Mouse (Mus musculus) E14TG2a.4 (cell line): ENCODE results near the gene Zfp276.

Source experiments
- H3K27me3 ChIP-seq: 2 replicates; pipeline ENCODE4 v1.6.1; 2014; ENCODE audit warnings: low read length, control low read depth; ENCODE audit not compliant: insufficient read depth
- H3K36me3 ChIP-seq: 2 replicates; pipeline ENCODE4 v1.6.1; 2014; ENCODE audit warnings: low read length, control low read depth; ENCODE audit not compliant: insufficient read depth
- H3K4me1 ChIP-seq: replicated peaks from 2 replicates; pipeline ENCODE4 v1.6.1; 2014; ENCODE audit warnings: low read depth, low read length, control low read depth
- H3K4me3 ChIP-seq: replicated peaks from 2 replicates; pipeline ENCODE4 v1.5.1; 2014; ENCODE audit warnings: mild to moderate bottlenecking, low read length
- H3K9me3 ChIP-seq: 2 replicates; pipeline ENCODE4 v1.6.1; 2014; ENCODE audit warnings: low read length, control low read depth
- CTCF ChIP-seq: conservative IDR thresholded peaks from 2 replicates; pipeline ENCODE4 v1.5.1; 2014; ENCODE audit warnings: low read length
- NANOG ChIP-seq: IDR thresholded peaks from 2 replicates; pipeline ENCODE4 v1.6.1; 2014; ENCODE audit warnings: borderline replicate concordance, low read length, mixed read lengths
- POU5F1 ChIP-seq: IDR thresholded peaks from 2 replicates; pipeline ENCODE4 v1.6.1; 2014; ENCODE audit warnings: low read length, borderline replicate concordance

Gene Zfp276

DNA sequence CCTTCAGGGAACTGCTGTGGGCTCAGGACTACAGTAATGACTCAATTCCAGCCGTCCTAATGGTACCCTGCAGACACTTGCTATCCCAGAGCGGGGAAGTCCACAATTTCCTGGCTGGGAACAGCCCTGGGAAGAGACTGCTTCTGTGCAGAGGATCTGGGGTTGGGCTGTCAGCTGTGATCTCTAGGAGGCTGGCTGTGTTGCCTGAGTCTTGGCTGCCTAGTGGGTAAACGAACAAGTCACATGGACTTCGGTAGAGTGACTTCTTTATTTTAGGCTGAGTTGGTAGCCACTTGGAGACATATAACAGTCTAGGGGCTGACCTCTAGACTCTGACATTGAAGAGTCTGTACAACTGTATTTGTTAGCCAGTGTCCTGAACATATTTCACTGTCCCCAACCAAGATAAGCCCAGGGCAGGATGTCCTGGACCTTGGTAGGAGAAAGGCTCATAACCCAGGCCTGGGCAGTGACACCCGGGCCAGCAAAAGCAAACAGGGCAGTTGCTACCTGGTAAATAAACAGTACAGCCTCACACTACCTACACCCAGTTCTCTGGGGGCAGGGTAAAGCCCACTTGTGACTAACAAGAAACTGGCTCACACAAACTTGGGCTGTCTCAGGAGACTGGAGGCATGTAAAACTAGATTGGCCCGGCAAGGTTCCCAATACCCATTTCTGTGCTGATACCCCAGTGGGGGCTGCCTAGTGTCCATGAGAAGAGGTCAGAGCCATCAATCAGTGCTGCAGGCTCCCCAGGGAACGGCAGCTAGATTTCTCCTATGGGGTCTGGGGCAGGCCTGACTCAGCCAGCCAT, 11.7 kb upstream of the Zfp276 start:
- no peaks in the 10 kb centered on the region for H3K27me3 ChIP-seq
- TF ChIP-seq CTCF: no peak
- TF ChIP-seq POU5F1: no peak
- no peak for TF ChIP-seq NANOG
- no peaks in the 10 kb centered on the region for H3K9me3 ChIP-seq
- peaks cover 38% of the 10 kb centered on the region for H3K4me1 ChIP-seq
- peaks cover 54% of the 10 kb centered on the region for H3K36me3 ChIP-seq
- H3K4me3 ChIP-seq: no peak overlapping the region

DNA sequence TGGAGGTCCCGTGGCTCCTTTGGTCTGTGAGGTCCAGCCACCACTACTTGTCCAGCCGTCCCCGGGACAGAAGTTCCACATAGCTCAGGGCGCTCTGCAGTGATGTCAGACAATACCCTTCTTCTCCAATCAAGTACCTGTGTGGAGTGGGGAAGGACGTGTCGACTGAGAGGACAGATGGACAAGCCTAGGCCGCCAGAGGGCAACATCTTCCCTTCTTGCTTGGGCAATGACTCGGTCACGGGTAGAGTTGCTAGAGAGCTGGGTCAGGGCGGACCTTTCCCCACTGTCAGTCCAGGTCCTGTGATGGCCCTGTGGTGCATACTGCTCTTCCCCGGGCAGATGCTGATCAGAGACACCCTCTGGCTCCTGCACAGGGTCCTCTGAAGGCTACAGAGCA, 10.9 kb upstream of the Zfp276 start:
- TF ChIP-seq CTCF (no peak), POU5F1 (no peak)
- Histone ChIP-seq H3K4me1 (peaks cover 38% of the 10 kb centered on the region), H3K9me3 (no peaks in the 10 kb centered on the region), H3K36me3 (peaks cover 61% of the 10 kb centered on the region), H3K27me3 (no peaks in the 10 kb centered on the region), H3K4me3 (peak overlapping the region; percentile 10; the same call in 1 of the 2 replicates)

DNA sequence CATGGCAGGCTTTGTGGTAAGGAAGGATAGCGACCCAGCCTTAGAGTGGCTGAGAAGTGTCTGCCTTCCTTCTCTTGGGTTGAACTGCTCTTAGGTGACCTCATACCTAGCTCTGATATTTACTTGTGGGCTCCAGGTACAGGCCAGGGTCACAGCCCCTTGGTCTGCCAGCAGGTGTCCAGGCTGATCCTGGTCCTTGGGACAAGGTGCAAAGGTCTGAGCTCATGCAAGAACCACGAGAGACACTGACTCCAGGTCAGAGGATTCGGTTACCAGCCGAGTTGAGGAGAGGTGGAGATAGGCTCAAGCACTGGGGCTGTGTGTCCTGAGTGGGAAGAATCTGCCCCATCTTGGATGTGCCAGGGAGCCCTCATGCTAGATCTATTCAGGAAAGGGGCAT, 9.6 kb upstream of the Zfp276 start:
- Histone ChIP-seq H3K4me1 (peaks cover 38% of the 10 kb centered on the region), H3K27me3 (no peaks in the 10 kb centered on the region), H3K9me3 (no peaks in the 10 kb centered on the region), H3K4me3 (no peak overlapping the region), H3K36me3 (peaks cover 74% of the 10 kb centered on the region)
- TF ChIP-seq CTCF (no peak), NANOG (no peak), POU5F1 (no peak)

DNA sequence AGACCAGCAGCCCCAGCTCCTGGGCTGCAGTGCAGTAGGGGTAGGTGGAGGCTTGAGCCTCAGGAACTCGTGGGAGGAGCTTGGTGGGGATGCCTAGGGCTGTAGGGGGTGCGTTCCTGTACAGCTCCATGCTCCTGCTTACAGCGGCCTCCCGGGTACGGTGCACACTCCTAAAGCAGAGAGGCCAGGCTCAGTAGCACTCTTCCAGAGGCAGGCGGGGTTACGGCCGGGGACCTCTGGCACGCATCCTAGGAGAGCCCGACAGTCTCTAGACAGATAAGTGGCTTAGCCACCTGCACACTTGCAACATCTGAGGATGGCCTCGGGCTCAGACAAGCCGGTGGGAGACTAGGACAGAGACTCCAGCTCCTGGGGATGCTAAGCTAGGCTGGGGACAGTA, 8.5 kb upstream of the Zfp276 start:
- H3K4me3 ChIP-seq: peak overlapping the region; percentile 35; the same call in 1 of the 2 replicates
- H3K4me1 ChIP-seq: peaks cover 38% of the 10 kb centered on the region
- H3K27me3 ChIP-seq: no peaks in the 10 kb centered on the region
- peaks cover 86% of the 10 kb centered on the region for H3K36me3 ChIP-seq
- H3K9me3 ChIP-seq: no peaks in the 10 kb centered on the region
- TF ChIP-seq POU5F1: no peak
- no peak for TF ChIP-seq CTCF
- TF ChIP-seq NANOG: no peak

DNA sequence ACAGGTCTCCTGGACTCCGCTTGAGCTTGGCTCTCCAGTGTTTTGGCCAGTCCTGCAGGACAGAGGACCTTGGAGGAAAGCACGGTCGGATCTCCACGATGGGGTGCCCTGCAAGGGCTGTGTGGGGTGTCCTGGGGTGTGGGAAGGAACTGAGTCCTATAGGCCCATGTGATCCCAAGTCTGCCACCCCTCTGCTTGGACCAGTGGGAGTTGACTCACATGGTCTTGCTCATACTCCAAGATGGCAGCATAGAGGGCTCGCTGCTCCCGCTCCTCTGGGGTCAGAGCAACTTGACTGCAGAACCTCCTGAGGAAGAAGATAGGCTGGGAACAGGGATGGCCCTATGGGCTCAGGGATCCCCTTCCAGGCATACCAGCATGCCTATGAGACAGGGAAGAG, 6.2 kb upstream of the Zfp276 start:
- Histone ChIP-seq H3K9me3 (no peaks in the 10 kb centered on the region), H3K4me1 (peaks cover 39% of the 10 kb centered on the region), H3K27me3 (no peaks in the 10 kb centered on the region), H3K4me3 (no peak overlapping the region), H3K36me3 (peaks cover 89% of the 10 kb centered on the region)
- TF ChIP-seq POU5F1: no peak
- TF ChIP-seq NANOG: no peak
- no peak for TF ChIP-seq CTCF

DNA sequence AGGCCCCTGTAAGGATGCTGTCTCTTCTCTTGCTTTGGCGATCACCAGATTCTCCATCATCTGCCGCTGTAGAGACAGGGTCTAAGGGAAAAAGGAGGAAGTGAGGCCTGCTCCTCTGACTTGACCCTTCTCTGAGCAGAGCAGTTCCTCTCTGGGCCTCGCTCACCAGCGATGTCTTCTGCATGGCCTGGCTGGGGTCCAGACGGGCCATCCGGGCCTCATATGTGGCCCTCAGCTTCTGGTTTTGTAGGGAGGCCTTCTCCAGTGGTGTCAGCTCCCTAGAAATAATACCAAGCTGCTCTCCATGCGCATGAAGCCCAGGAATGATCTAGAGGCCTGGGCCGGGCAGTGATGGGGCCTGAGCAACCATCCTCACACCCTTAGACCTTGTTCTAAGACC, 5.4 kb upstream of the Zfp276 start:
- no peak overlapping the region for H3K4me3 ChIP-seq
- TF ChIP-seq CTCF (no peak), NANOG (no peak), POU5F1 (no peak)
- H3K27me3 ChIP-seq: no peaks in the 10 kb centered on the region
- H3K4me1 ChIP-seq: peaks cover 39% of the 10 kb centered on the region
- no peaks in the 10 kb centered on the region for H3K9me3 ChIP-seq
- peaks cover 83% of the 10 kb centered on the region for H3K36me3 ChIP-seq

DNA sequence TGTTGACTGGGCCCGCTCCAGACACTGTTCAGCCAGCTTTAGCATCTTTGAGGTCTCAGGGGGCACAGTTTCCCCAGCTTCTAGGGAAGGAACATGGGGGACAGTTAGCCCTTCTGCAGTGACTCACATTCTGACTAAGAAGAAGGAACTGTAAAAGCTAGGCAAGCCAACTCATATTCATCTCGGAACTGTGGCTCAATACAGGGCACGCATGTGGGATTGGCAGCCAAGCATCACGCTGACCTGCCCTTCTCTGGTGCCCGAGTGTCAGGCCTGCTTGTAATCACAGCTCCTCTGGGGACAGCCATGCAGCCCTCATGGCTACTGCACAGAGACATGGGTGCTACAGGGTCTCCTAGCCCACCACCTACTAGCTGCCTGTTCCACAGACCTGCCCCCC, 3.1 kb upstream of the Zfp276 start:
- H3K36me3 ChIP-seq: peaks cover 66% of the 10 kb centered on the region
- H3K9me3 ChIP-seq: no peaks in the 10 kb centered on the region
- peaks cover 34% of the 10 kb centered on the region for H3K4me1 ChIP-seq
- no peak overlapping the region for H3K4me3 ChIP-seq
- TF ChIP-seq NANOG: no peak
- peaks cover 14% of the 10 kb centered on the region for H3K27me3 ChIP-seq

DNA sequence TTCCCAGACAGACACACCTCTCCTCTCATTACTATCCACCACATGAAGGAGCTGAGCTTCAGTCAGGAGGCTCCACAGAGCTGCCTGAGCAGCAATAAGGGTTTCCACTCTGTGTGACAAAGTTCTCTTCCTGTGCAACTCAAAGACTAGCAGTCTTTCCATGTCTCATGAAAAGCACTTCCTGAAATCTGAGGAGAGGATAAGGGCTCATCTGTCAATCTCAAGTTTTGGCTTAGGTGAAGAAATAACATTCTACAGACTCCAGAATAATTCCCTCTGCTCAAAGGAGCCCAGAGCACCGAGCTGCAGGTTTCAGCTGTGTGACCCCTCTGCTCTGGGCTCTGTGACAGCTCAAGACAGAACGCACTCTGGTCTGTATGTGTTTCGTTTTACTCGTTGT, 1.1 kb upstream of the Zfp276 start:
- H3K27me3 ChIP-seq: peaks cover 16% of the 10 kb centered on the region
- TF ChIP-seq CTCF: no peak
- TF ChIP-seq NANOG: no peak
- no peak for TF ChIP-seq POU5F1
- H3K36me3 ChIP-seq: peaks cover 65% of the 10 kb centered on the region
- H3K9me3 ChIP-seq: no peaks in the 10 kb centered on the region
- peak overlapping the region; percentile 97 for H3K4me3 ChIP-seq
- peaks cover 19% of the 10 kb centered on the region for H3K4me1 ChIP-seq
